ENCODE assay signal across 18 mouse cellular contexts in genomic region chr19:15820020-15820419, GRCm38 (mm10).
"Had no signal": no experiment of that assay in that cellular context is flagged by ENCODE, and none has a peak within 500 bp of the region (broad histone marks: within the 10 kb centered on the region; RNA-seq: fewer than 3 reads in every experiment).

No protein-coding gene starts in this region.

- H3K9me3 ChIP-seq: intestine, embryonic 15.5 days; liver, embryonic 13.5 days; lung, embryonic 15.5 days; megakaryocyte, embryonic 14.5 days; midbrain, embryonic 12.5 days; neural tube, embryonic 13.5 days had no signal

- H3K27ac ChIP-seq: intestine, embryonic 15.5 days; limb, embryonic 12.5 days; liver, embryonic 13.5 days; lung, embryonic 15.5 days; macrophage; midbrain, embryonic 12.5 days; neural tube, embryonic 13.5 days had no signal

- H3K4me2 ChIP-seq: intestine, embryonic 15.5 days; limb, embryonic 12.5 days; liver, embryonic 13.5 days; lung, embryonic 15.5 days; midbrain, embryonic 12.5 days; neural tube, embryonic 13.5 days had no signal

- H3K36me3 ChIP-seq: intestine, embryonic 15.5 days; limb, embryonic 12.5 days; liver, embryonic 13.5 days; lung, embryonic 15.5 days; midbrain, embryonic 12.5 days; neural tube, embryonic 13.5 days had no signal

- H3K4me1 ChIP-seq: intestine, embryonic 15.5 days; limb, embryonic 12.5 days; lung, embryonic 15.5 days; megakaryocyte, embryonic 14.5 days; midbrain, embryonic 12.5 days; neural tube, embryonic 13.5 days had no signal

- ATAC-seq: intestine, embryonic 15.5 days; liver, postnatal 0 days; midbrain, embryonic 16.5 days had no signal

- H3K9ac ChIP-seq: intestine, embryonic 15.5 days; limb, embryonic 12.5 days; liver, embryonic 13.5 days; liver, postnatal 0 days; lung, embryonic 15.5 days; midbrain, embryonic 12.5 days; neural tube, embryonic 13.5 days had no signal

- DNase-seq: kidney, adult 18-20 months; kidney, postnatal 10 days; layer of hippocampus, adult 9-11 months; layer of hippocampus, postnatal 36 days; liver; liver, embryonic 13.5 days; liver, postnatal 0 days; lung, postnatal 14 days; right cerebral cortex, adult 18-20 months; right cerebral cortex, postnatal 25 days had no signal

- H3K27me3 ChIP-seq: intestine, embryonic 15.5 days; limb, embryonic 12.5 days; liver, embryonic 13.5 days; lung, embryonic 15.5 days; megakaryocyte, embryonic 14.5 days; neural tube, embryonic 13.5 days had no signal

- H3K4me3 ChIP-seq: intestine, embryonic 15.5 days; limb, embryonic 12.5 days; liver, embryonic 13.5 days; lung, embryonic 15.5 days; megakaryocyte, embryonic 14.5 days; midbrain, embryonic 12.5 days; neural tube, embryonic 13.5 days had no signal
